Mouse (Mus musculus): ENCODE data around the gene Sult2b1. TPM values are rescaled to one million over a fixed set of nuclear protein-coding genes. Genes with fewer than 3 reads are reported as not detected.

Sult2b1 gene
- polyA plus RNA-seq, 1 experiment from 2014 or later = 5.9 TPM

GRCm38 (mm10) chr7:45713881-45714520, 70.5 kb downstream of the Sult2b1 start:
- Histone ChIP-seq H3K27ac (ENCODE audit: low read depth) (no peak overlapping the region), H3K4me1 (ENCODE audit: insufficient read depth) (peaks cover 10% of the 10 kb centered on the region; the same call in 1 of the 2 replicates), H3K9ac (peak overlapping the region; percentile 68), H3K4me2 (peak overlapping the region; percentile 92), H3K9me3 (ENCODE audit: low read depth, low read length) (no peaks in the 10 kb centered on the region), H3K36me3 (ENCODE audit: insufficient read depth) (peaks cover 49% of the 10 kb centered on the region), H3K4me3 (ENCODE audit: low read depth, low read length) (peak overlapping the region; percentile 69), H3K27me3 (ENCODE audit: insufficient read depth, low read length) (no peaks in the 10 kb centered on the region)
- TF ChIP-seq CTCF (IDR thresholded peaks at IDR 0.05; ENCODE audit: low read depth) = no peak
- DNase-seq = no peak
- ATAC-seq (ENCODE audit: insufficient read depth) = no peak
- 79% methylated on average over 6 of the region's 6 CpGs for WGBS

- H3K4me3 ChIP-seq (ENCODE audit: low read depth, low read length) = no peak overlapping the region
- H3K9ac ChIP-seq = no peak overlapping the region
- H3K27ac ChIP-seq (ENCODE audit: low read depth) = no peak overlapping the region
- TF ChIP-seq CTCF (IDR thresholded peaks at IDR 0.05; ENCODE audit: low read depth) = no peak
- H3K36me3 ChIP-seq (ENCODE audit: insufficient read depth) = peaks cover 45% of the 10 kb centered on the region
- H3K9me3 ChIP-seq (ENCODE audit: low read depth, low read length) = no peaks in the 10 kb centered on the region
- no peak overlapping the region for H3K4me2 ChIP-seq
- 88% methylated on average over 16 of the region's 16 CpGs for WGBS
- H3K27me3 ChIP-seq (ENCODE audit: insufficient read depth, low read length) = no peaks in the 10 kb centered on the region
- H3K4me1 ChIP-seq (ENCODE audit: insufficient read depth) = peaks cover 9% of the 10 kb centered on the region
- ATAC-seq (ENCODE audit: insufficient read depth) = no peak
- DNase-seq = no peak
Measured at GRCm38 (mm10) chr7:45713396-45713795, 71.1 kb downstream of the Sult2b1 start.

- WGBS = 86% methylated on average over 21 of the region's 21 CpGs
- no peak for ATAC-seq (ENCODE audit: insufficient read depth)
- no peak for TF ChIP-seq CTCF (IDR thresholded peaks at IDR 0.05; ENCODE audit: low read depth)
- peaks cover 18% of the 10 kb centered on the region for H3K4me1 ChIP-seq (ENCODE audit: insufficient read depth)
- no peak overlapping the region for H3K4me3 ChIP-seq (ENCODE audit: low read depth, low read length)
- no peak overlapping the region for H3K27ac ChIP-seq (ENCODE audit: low read depth)
- H3K27me3 ChIP-seq (ENCODE audit: insufficient read depth, low read length) = no peaks in the 10 kb centered on the region
- no peak overlapping the region for H3K9ac ChIP-seq
- H3K36me3 ChIP-seq (ENCODE audit: insufficient read depth) = peaks cover 45% of the 10 kb centered on the region
- no peaks in the 10 kb centered on the region for H3K9me3 ChIP-seq (ENCODE audit: low read depth, low read length)
- no peak overlapping the region for H3K4me2 ChIP-seq
- DNase-seq = no peak
Measured at GRCm38 (mm10) chr7:45712022-45712757, 72.3 kb downstream of the Sult2b1 start.

DNA sequence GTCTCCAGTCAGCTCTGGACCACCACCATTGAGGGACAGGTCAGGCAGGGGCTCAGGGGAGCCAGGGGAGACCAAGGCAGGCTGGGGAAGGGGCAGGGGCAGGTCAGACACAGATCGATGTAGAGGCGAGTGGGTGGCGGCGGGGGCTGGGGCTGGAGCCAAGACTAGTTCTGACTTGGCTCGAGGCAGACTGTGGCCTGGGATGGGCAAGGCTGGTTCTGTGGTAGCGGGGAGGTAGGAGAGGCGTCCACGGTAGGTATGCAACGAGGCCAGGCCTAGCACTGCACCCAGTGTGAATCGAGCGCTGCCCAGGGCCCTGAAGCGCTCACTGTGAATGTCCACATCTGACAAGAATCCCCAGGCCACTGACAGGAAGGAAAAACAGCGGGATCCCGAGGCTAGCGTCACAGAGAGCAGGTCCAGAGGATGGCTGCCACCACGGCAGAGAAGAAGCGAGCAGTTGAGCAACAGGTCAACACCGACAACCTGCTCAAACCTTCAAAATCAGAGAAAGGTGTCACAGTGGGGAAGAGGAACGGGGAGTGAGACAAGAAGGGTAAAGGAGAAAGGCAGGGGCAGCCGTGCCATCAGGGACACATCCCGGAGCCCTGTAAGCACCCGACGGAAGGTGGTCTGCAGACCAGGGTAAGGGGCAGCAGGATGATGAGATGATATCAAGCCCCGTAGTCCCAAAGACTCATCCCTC, 73.0 kb downstream of the Sult2b1 start:
- peaks cover 45% of the 10 kb centered on the region for H3K36me3 ChIP-seq (ENCODE audit: insufficient read depth)
- no peak for TF ChIP-seq CTCF (IDR thresholded peaks at IDR 0.05; ENCODE audit: low read depth)
- H3K4me1 ChIP-seq (ENCODE audit: insufficient read depth) = peaks cover 19% of the 10 kb centered on the region
- H3K9me3 ChIP-seq (ENCODE audit: low read depth, low read length) = no peaks in the 10 kb centered on the region
- H3K4me2 ChIP-seq = no peak overlapping the region
- no peak for DNase-seq
- no peaks in the 10 kb centered on the region for H3K27me3 ChIP-seq (ENCODE audit: insufficient read depth, low read length)
- ATAC-seq (ENCODE audit: insufficient read depth) = no peak
- no peak overlapping the region for H3K9ac ChIP-seq
- no peak overlapping the region for H3K4me3 ChIP-seq (ENCODE audit: low read depth, low read length)
- WGBS = 89% methylated on average over 24 of the region's 24 CpGs
- no peak overlapping the region for H3K27ac ChIP-seq (ENCODE audit: low read depth)

- H3K4me1 ChIP-seq (ENCODE audit: insufficient read depth) = peaks cover 23% of the 10 kb centered on the region
- 88% methylated on average over 20 of the region's 20 CpGs for WGBS
Measured at GRCm38 (mm10) chr7:45710477-45711191, 73.8 kb downstream of the Sult2b1 start.

GRCm38 (mm10) chr7:45709677-45710355, 74.7 kb downstream of the Sult2b1 start:
- Histone ChIP-seq H3K9me3 (ENCODE audit: low read depth, low read length) (no peaks in the 10 kb centered on the region), H3K4me3 (ENCODE audit: low read depth, low read length) (no peak overlapping the region), H3K9ac (no peak overlapping the region), H3K36me3 (ENCODE audit: insufficient read depth) (peaks cover 45% of the 10 kb centered on the region), H3K4me1 (ENCODE audit: insufficient read depth) (peaks cover 23% of the 10 kb centered on the region), H3K27ac (ENCODE audit: low read depth) (no peak overlapping the region), H3K27me3 (ENCODE audit: insufficient read depth, low read length) (no peaks in the 10 kb centered on the region), H3K4me2 (no peak overlapping the region)
- TF ChIP-seq CTCF (IDR thresholded peaks at IDR 0.05; ENCODE audit: low read depth) = no peak
- DNase-seq = no peak
- no peak for ATAC-seq (ENCODE audit: insufficient read depth)
- 59% methylated on average over 14 of the region's 14 CpGs for WGBS

More at GRCm38 (mm10) chr7:45710477-45711191, 73.8 kb downstream of the Sult2b1 start:
- ATAC-seq (ENCODE audit: insufficient read depth) (no peak), DNase-seq (no peak)
- H3K4me3 ChIP-seq (ENCODE audit: low read depth, low read length) = no peak overlapping the region
- H3K4me2 ChIP-seq = no peak overlapping the region
- H3K27me3 ChIP-seq (ENCODE audit: insufficient read depth, low read length) = no peaks in the 10 kb centered on the region
- no peak overlapping the region for H3K9ac ChIP-seq
- H3K36me3 ChIP-seq (ENCODE audit: insufficient read depth) = peaks cover 45% of the 10 kb centered on the region
- H3K9me3 ChIP-seq (ENCODE audit: low read depth, low read length) = no peaks in the 10 kb centered on the region
- no peak for TF ChIP-seq CTCF (IDR thresholded peaks at IDR 0.05; ENCODE audit: low read depth)
- H3K27ac ChIP-seq (ENCODE audit: low read depth) = no peak overlapping the region
